Mouse (Mus musculus) right cerebral cortex, postnatal 14 days (tissue): Measurements from ENCODE around the gene Ntf5.
A peak's percentile ranks its signal among the peaks of the same experiment; 100 is the strongest.

Source experiments
- DNase-seq: peaks from one replicate; pipeline ENCODE4 v3.0.0; 2022

Ntf5 gene

DNA sequence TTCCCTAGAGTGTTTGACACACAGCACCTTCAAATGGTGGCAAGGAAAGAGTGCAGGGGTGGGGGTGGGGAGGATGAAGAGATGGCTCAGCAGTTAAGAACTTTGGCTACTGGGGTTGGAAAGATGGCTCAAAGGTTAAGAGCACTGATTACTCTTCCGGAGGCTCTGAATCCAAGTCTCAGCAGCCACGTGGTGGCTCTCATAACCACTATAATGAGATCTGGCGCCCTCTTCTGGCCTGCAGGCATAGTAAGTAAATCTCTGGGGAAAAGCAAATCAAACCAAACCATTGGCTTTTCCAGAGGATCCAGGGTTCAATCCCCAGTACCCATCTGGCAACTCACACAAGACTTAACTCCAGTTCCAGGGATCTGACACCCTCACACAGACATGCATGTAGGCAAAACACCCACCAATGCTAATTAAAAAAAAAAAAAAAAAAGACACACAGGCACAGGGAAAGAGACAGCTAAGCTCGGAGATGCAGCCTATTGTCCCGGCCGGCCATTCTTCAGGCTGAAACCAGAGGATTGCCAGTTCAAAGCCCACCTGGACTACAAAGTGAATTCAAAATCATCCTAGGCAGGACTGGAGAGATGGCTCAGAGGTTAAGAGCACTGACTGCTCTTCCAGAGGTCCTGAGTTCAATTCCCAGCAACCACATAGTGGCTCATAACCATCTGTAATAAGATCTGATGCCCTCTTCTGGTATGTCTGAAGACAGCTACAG is 9.8 kb upstream of the Ntf5 start:
- peak; percentile 69 for DNase-seq

DNA sequence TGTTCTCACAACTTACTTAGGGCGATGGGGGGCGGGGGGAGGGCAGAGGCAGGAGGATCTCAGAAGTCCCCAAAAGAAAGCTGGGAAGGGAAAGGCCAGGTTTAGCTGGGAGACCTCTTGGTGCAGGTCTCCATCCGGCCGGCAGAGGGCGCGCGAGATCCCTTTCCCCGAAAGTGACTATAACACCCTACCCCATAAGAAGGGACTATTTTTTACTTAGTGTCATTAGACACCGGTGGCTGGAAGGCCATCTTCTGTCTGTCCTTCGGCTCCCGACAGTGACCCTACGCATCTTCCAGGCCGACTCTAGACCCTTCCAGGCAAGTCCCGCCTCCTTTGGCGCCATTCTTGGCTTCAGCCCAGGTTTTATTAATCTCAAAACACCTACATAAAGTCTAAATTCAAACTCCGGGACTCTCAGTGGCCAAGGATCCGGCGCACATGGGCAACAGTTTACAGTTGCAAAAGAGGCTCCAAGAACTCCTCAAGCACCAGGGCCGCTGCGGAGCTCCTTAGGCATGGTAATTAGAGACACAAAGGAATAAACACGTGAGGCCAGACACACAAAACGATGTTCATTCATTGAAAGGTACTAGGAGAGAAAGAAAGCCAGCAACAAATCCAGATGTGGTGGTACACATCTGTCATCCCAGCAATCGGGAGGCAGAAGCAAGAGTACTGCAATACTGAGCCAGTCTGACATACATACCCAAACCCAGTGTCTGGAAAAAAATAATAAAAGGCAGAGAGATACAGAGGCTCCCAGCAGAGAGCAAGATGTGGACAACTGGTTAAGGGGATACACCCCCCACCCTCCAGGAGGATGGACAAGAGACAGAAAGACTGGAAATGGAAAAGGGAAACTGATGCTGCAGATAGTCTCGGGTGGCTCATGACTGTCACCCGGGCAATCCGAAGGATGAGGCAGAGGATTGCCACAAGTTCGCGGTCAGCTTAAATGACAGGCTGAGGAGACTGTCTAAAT is 8.1 kb upstream of the Ntf5 start, which contains the start of gene Kcna7:
TSS of gene Kcna7 (plus strand) at position 563 of the 985 bp plus-strand sequence.
- DNase-seq = peak; percentile 70

DNA sequence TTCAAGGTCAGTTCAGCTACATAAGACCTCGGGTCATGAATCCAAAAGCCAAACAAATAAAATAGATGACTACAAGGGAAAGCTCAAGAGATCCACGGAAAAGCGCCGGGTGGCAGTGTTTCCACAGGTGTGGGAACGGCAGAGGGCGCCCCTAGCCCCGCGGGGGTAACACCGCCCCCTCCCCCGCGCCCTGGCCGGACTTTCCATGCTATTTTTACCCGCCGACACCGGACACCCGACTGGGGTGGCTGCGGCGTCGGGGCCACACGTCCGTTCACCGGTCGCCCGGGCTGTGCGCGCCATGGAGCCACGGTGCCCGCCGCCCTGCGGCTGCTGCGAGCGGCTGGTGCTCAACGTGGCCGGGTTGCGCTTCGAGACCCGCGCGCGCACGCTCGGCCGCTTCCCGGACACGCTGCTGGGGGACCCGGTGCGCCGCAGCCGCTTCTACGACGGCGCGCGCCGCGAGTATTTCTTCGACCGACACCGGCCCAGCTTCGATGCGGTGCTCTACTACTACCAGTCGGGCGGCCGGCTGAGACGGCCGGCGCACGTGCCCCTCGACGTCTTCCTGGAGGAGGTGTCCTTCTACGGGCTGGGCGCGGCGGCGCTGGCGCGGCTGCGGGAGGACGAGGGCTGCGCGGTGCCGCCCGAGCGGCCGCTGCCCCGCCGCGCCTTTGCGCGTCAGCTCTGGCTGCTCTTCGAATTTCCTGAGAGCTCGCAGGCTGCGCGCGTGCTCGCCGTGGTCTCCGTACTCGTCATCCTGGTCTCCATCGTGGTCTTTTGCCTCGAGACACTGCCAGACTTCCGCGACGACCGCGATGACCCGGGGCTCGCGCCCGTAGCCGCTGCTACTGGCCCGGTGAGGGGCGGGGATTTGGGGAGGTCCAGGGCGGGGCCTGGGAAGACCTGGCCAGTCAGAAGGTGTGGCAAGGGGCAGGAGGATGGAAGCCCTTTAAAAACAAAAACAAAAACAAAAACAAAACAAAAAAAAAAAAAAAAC is 7.0 kb upstream of the Ntf5 start:
- no peak for DNase-seq

DNA sequence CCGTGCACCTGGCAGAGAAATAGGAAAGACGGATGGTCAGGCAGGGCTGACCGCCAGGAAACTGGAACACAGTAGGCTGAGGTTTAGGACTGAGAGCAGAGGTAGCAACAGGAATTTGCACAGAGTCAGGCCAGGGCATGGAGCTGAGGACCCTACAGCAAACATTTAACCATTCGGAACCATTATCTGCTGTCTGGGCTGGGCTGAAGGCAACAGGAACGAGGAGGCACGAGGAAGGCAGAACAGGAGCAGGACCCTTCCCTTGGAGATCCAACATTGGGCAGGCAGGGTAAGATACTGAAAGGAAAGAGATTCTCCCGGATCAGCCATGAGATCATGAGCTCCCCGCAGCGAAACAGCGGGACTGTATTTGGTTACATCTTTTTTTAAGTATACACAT is 5.7 kb upstream of the Ntf5 start:
- no peak for DNase-seq

DNA sequence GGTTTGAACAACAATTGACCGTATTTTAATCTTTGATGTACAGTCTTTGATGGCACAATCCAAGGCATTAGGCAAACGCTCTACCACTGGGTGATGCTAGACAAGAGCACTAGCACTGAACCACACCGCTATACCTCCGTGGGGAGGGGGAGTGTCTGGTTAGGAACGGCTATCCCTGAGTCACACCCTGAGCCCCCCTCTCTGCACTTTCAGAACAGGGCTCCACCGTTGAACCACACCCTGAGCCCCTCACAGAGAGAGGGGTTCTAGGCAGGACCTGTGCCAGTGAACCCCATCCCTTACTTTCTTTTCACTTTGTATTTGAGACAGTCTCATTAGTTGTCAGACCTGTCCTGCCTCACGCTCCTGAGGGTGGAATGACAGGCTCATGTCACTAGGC is 5.1 kb upstream of the Ntf5 start:
- DNase-seq = no peak

DNA sequence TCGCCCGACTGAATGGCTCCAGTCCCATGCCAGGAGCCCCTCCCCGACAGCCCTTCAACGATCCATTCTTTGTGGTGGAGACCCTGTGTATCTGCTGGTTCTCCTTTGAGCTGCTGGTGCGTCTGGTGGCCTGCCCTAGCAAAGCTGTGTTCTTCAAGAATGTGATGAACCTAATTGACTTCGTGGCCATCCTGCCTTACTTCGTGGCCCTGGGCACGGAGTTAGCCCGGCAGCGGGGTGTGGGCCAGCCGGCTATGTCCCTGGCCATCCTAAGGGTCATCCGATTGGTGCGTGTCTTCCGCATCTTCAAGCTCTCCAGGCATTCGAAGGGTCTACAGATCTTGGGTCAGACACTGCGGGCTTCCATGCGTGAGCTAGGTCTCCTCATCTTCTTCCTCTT is 4.5 kb upstream of the Ntf5 start:
- DNase-seq = no peak

DNA sequence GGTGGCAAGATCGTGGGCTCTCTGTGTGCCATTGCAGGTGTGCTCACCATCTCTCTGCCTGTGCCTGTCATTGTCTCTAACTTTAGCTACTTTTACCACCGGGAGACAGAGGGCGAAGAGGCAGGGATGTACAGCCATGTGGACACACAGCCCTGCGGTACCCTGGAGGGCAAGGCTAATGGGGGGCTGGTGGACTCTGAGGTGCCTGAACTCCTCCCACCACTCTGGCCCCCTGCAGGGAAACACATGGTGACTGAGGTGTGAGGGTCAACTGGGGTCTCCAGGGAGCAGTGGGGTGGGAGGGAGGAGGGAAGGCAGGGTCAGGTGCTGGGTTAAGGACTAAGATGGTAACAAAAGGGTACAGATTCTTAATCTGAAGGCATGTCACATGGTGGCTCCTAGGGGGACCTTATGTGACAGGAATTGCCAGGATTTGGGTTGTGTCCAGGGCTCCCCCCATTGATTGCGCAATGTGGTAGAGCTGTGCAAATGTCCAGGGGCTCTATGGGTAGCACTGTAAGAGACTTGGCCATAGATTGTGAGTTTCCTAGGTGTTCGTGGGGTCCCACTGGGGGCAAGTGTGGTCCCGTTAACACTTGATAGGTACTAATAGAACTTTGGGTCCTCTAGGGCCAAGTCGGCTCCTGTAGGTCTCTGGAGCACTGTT is 3.9 kb upstream of the Ntf5 start:
- DNase-seq = no peak

DNA sequence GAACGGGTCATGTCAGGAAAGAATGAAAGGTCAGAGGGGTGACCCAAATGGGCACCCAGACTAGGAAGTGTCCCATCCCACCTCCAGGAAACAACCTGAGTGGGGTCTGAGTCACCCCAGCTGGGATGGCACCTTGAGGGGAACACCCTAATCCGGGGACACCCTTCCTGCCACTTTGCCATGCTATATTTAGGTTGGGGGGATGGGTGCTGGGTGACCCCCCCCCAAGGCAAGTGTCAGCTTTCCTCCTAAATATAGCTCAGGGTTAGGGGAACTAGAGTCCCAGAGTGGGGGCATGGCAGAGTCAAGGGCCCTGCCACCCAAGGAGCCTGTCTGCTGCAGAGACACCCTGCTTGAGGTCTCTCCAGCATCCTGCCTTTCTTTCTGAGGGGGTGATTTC is 1.1 kb upstream of the Ntf5 start:
- no peak for DNase-seq

DNA sequence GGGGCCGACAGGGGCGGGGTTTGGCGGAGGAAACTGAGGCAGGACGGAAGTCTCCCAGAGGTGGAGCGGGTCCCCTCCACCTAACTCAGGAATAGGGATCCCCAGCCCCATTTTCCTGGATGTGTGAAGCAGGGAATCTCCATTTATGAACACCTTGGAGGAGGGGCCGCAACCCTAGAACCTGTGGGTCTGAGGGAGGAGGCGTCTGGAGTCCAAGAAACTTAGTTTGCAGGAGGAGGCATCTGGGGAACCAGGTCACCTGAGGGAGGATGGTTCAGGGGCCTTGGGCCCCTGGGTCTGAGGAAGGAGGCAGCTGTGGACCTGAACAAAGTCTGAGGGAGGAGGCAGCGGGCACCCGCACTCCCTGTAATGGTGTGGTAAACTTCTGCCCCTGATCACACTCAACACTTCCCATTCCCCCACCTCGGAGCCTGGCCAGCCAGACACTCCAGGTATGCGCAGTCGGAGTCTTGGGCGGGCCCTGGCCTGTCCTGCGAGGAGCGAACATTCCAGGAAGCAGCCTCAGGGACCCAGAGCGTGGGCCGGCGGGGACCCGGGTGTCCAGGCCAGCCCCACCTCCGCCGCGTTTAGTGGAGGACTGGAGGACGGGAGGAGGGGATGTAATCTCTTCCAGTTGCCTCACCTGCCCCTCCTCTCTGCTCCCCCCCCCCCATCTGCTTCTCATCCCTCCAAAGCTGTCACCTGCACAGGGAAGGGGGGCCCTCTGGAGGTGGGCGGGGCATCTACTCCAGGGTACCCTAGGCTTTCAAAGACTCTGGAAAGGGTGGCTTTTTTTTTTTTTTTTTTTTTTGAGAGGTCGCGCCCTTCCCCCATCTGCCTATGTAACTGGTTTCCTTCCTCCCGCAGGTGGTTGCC is 607 bp downstream of the Ntf5 start:
- DNase-seq = no peak

DNA sequence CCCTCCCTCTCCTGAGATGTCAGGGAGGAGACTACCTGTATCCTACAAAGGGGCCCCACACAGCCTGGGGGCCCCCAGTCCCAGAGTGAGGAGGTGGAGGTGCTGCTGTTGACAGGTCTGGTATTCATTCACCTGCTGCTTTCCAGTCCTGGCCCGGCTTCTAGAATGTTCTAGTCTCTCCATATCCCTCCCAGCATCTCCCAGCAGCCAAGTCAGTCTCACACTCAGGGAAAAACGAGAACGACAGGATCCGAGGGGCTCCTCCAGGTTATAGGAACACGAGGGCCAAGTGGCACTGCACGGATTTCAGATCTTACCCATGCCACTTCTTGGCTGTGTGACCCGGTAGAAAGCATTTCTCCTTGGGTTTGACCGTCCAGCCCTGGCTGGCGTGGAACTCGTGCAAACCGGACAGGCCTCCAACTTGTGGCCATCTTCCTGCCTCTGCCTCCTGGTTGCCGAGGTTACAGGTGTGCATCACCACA is 1.3 kb downstream of the Ntf5 start:
- no peak for DNase-seq

DNA sequence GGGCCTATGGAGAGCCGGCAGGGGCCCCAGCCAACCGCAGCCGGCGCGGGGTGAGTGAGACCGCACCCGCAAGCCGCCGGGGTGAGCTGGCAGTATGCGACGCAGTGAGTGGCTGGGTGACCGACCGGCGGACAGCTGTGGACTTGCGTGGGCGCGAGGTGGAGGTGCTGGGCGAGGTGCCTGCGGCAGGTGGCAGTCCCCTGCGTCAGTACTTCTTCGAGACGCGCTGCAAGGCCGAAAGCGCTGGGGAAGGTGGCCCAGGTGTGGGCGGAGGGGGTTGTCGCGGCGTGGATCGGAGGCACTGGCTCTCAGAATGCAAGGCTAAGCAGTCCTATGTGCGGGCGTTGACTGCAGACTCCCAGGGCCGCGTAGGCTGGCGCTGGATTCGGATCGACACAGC is 2.1 kb downstream of the Ntf5 start:
- DNase-seq = no peak

DNA sequence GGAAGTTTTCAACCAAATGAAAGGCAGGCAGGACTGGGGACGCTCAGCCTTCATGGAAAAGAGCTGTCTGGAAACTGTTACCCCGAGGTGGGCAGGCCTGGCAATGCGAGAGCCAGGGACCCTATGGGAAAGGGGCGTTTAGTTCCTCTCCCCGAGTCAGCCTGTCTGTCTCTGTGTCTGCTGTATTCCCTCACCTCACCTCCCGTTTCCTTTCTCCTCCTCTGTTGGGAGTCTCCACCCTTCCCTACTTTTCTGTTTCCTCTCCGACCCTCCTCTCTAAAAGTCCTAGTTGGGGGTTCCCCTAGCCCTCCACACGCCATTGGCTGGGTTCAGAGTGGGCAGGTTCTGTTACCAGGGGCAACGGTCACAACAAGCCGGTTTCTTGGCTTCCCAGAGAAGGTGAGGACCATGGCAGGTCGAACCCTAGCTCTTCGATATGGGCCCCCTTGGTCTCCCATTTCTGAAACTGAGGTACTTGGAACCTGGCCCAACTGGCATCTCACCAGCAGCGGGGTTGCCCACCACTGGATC is 4.5 kb downstream of the Ntf5 start:
- DNase-seq = no peak

DNA sequence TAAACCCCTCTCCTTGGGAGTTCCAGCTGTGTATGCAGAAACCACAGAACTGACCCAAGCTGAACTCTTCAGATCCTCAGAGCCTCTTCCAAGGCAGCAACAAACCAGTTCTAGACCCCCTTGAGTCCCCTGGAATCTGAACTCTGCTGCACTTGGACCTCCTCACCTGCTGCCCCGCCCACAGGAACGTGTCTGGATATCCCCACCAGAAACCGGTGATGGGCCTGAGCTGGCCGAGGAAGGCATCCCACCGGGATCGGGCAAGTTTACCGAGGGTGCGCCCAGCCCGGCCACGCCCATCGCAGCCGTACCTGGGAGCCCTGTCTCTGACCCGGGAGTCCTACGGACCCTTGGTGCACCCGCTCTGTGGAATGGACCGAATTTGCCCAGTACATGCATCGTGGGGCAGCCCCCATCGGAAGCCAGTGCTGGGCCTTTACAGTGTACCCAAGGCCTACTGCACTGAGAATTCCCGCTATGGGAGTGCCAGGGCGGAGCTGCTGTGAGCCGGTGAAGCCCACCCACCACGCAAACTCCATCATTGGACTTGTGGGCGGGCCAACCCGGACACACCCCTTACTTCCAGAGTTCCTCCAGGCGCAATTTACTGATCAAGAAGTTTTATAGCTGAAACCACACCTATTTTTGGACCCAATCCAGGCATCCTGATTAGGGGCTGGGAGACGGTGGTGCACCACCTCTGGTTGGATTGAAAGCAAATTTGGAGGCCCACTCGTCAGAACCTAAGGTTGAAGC is 6.5 kb downstream of the Ntf5 start:
- DNase-seq = no peak

DNA sequence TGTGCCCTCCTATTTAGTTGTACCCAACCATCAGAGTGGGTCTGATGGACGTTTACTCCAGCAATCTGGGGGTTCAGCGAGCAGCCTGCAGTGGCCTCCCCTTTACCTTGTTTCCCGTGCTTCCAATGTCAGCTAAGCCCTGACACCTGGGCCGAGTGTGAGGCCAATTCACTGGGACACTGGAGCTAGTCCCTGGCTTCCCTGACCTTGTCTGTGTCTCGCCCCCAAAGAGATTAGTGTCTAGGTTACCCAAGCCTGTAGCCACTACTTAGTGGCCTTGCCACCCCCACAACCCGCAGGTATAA is 7.1 kb downstream of the Ntf5 start, which contains the start of gene Lhb:
TSS of gene Lhb (plus strand) at position 206 of the 305 bp plus-strand sequence.
- DNase-seq = no peak

DNA sequence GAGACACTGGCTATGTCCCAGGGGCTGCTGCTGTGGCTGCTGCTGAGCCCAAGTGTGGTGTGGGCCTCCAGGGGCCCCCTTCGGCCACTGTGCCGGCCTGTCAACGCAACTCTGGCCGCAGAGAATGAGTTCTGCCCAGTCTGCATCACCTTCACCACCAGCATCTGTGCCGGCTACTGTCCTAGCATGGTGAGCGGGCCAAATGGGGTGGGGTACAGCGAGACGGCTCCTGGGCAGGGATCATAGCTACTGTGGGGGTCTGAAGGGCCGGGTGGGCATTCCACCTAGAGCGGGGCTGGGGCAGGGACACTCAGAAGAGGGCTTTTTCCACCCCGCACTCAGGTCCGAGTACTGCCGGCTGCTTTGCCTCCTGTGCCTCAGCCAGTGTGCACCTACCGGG is 7.7 kb downstream of the Ntf5 start:
- no peak for DNase-seq

DNA sequence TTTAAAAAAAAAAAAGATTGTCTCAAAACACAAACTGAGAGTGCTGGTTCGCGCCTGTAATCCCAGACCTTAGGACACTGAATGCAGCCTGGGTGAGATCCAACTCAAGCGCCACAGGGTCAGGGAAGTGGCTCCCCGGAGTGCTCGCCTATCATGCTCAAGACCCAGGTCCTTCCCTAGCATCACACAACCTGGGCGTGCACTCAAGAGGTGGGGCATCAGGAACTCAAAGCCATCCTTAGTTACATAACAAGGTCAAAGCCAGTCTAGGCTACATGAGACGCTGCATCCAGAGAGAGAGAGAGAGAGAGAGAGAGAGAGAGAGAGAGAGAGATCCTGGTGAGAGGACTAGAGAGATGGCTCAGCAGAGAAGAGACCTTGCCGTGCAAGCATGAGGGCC is 13.1 kb downstream of the Ntf5 start:
- no peak for DNase-seq

DNA sequence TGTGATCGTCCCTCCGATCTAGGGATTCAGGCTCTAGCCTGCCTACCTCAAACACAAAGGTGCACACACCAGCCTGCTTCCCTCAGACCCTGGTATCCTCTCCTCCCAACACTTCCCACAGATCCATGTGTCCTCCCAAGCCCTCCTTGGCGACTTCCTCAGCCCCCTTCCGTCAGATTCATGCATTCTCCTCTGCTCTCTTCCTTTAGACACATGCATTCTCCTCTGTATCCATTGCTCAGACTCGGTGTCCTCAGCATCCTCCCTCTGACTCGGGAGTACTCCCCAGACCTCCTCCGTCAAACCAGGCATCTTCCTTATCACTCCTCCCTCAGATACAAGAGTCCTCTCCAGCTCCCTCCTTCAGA is 20.3 kb downstream of the Ntf5 start:
- no peak for DNase-seq

DNA sequence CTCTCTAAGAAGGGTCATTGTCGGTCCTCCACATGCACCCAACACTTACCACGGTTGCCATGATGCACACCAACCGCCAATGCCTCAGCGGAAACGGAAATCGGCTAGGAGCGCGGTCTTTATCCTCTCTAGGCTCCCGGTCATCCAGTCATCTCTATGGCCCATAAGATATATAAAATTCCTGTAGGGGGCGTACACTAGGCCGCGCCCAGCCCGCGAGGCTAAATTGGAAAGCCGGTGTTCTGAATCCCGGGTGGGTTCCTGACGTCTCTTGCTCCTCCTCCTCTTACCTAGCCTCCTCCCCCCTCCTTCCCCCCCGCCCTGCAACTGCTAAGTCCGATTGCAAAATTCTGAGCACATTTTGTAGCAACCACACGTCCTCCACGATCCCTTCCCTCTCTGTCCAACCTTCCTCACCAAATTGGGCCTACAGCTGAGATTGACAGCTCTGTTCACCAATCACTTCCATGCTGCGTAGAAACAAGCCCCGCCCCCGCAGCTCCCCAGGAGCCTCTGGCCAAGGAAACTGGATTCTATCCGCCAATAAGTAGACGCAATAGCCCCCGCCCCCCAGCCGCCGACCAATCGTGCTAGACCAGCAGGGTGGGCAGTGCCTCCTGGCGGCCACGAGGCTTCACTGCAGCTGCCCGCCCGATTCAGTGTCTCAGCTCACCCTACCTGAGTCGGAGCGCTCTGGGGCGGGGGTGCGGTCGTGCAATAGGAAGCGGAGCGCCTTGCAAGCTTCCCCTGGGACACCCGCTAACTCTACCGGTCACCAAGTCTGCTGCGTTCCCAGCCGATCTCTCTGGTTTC is 20.9 kb downstream of the Ntf5 start, which contains the start of gene Gys1:
TSS of gene Gys1 (plus strand) at position 642 of the 813 bp plus-strand sequence.
- DNase-seq = peak; percentile 100

DNA sequence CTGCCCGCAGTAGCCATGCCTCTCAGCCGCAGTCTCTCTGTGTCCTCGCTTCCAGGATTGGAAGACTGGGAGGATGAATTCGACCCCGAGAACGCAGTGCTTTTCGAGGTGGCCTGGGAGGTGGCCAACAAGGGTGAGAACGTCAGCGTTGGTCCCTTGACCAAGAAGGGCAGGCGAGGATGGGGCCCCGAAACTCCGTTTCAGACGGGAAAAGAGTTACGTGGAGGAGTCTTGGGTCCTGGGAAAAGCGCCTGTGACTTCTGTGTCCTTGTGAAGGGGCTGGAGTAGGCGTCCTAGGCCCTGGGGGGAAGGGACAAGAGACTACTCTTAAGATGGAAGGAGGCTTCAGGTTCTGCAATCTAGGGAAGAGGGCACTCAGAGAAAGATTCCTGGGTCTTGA is 21.5 kb downstream of the Ntf5 start:
- DNase-seq = peak; percentile 32
